Mouse (Mus musculus) liver, embryonic 14.5 days (tissue): ENCODE measurements around the gene Frat1. TPM values are rescaled to one million over a fixed set of nuclear protein-coding genes. Genes with fewer than 3 reads are reported as not detected.

Experiments used
- ATAC-seq: fragments of 200-750 bp; cut with Nextera tagmentation; 2 replicates; pipeline ENCODE4 v1.8.0; 2017; ENCODE audit warnings: moderate number of reproducible peaks, mild to moderate bottlenecking, moderate library complexity; ENCODE audit not compliant: insufficient read depth
- DNase-seq, 3 experiments: peaks; one replicate each; pipeline ENCODE4 v3.0.0-alpha.2; 2012 to 2013; ENCODE audit warnings: low read depth in 3 of 3, low spot score in 3 of 3
- H3K27ac ChIP-seq: fragments of 300-500 bp; sonication (generic); 2 replicates; pipeline ENCODE4 v1.5.1; 2014; ENCODE audit warnings: moderate library complexity, mild to moderate bottlenecking, control low read depth, inconsistent platforms
- H3K27me3 ChIP-seq: fragments of 300-500 bp; sonication (generic); 2 replicates; pipeline ENCODE4 v1.6.1; 2014; ENCODE audit warnings: mild to moderate bottlenecking, low read length, moderate library complexity; ENCODE audit not compliant: control insufficient read depth, insufficient read depth
- H3K36me3 ChIP-seq: fragments of 300-500 bp; sonication (generic); replicated peaks from 2 replicates; pipeline ENCODE4 v1.6.1; 2014; ENCODE audit warnings: low read depth; ENCODE audit not compliant: control insufficient read depth, insufficient read depth
- H3K4me1 ChIP-seq, 2 experiments: fragments of 200-500 bp in 1 of 2; fragments of 300-500 bp in 1 of 2; sonication (generic) in 1 of 2; replicated peaks; 2 replicates each; pipeline ENCODE4 v1.6.1; 2012 to 2014; ENCODE audit warnings: antibody characterized with exemption in 1 of 2, inconsistent platforms in 1 of 2, low read length in 1 of 2; ENCODE audit not compliant: control insufficient read depth in 2 of 2, insufficient read depth in 2 of 2
- H3K4me2 ChIP-seq: fragments of 300-500 bp; sonication (generic); 2 replicates; pipeline ENCODE4 v1.6.1; 2014; ENCODE audit warnings: low read depth, mild to moderate bottlenecking, control low read depth, moderate library complexity
- H3K4me3 ChIP-seq, 2 experiments: fragments of 200-500 bp in 1 of 2; fragments of 300-500 bp in 1 of 2; sonication (generic) in 1 of 2; 2 replicates each; pipeline ENCODE4 v1.5.1; 2012 to 2014; ENCODE audit warnings: low read depth in 2 of 2, low read length in 2 of 2, mild to moderate bottlenecking in 2 of 2, control low read depth in 1 of 2, inconsistent platforms in 1 of 2, moderate library complexity in 1 of 2; ENCODE audit not compliant: insufficient read depth in 1 of 2
- H3K9ac ChIP-seq: fragments of 300-500 bp; sonication (generic); replicated peaks from 2 replicates; pipeline ENCODE4 v1.6.1; 2014; ENCODE audit warnings: mild to moderate bottlenecking, control low read depth, moderate library complexity
- H3K9me3 ChIP-seq: fragments of 300-500 bp; sonication (generic); 2 replicates; pipeline ENCODE4 v1.6.1; 2016; ENCODE audit warnings: low read length, mixed read lengths; ENCODE audit not compliant: control insufficient read depth
- CTCF ChIP-seq: IDR thresholded peaks from 2 replicates; pipeline ENCODE4 v1.5.1; 2016; ENCODE audit warnings: antibody characterized with exemption, low read depth, control low read depth
- EP300 ChIP-seq: IDR thresholded peaks from 2 replicates; pipeline ENCODE4 v1.6.1; 2016; ENCODE audit warnings: antibody characterized with exemption, low read depth
- WGBS: fragments of 180-500 bp; shearing (Covaris S2); extraction: QIAGEN DNeasy Blood & Tissue Kit; methylation state at CpG from one replicate; pipeline ENCODE4 v1.1.7; 2014; ENCODE audit not compliant: insufficient replicate concordance; 5-methylcytosine and 5-hydroxymethylcytosine counted together
- polyA plus RNA-seq, 2 experiments: library from polyadenylated mRNA; depleted of rRNA in 1 of 2; stranded (reverse) in 1 of 2; unstranded in 1 of 2; fragments of >200 nt; fragmentation: Nextera tagmentation in 1 of 2; extraction: Ambion mirVana in 1 of 2; gene quantifications; 2 replicates each; pipeline versions ENCODE4 v1.2.1 to v1.2.3; 2012 to 2014

Frat1 gene
- polyA plus RNA-seq, 2 experiments, result 3.0 to 9.9 TPM

GRCm38 (mm10) chr19:41831101-41831570 lies 1.4 kb downstream of the Frat1 start:
- ATAC-seq, result no peak
- under 1% methylated on average over 19 of the region's 19 CpGs for WGBS
- peak overlapping the region; percentile 81 to 94 for H3K4me3 ChIP-seq
- no peaks in the 10 kb centered on the region for H3K27me3 ChIP-seq
- peak overlapping the region; percentile 68 for H3K27ac ChIP-seq
- H3K36me3 ChIP-seq, result no peaks in the 10 kb centered on the region
- H3K9me3 ChIP-seq, result no peaks in the 10 kb centered on the region
- peak overlapping the region; percentile 99 for H3K4me2 ChIP-seq
- H3K9ac ChIP-seq, result peak overlapping the region; percentile 88
- TF ChIP-seq CTCF (no peak), EP300 (no peak)
- H3K4me1 ChIP-seq, result peaks cover 37 to 41% of the 10 kb centered on the region in 2 experiments
- no peak for DNase-seq

- WGBS, result 14% methylated on average over 14 of the region's 14 CpGs
- peak overlapping the region; percentile 51 for H3K27ac ChIP-seq
- peaks cover 43 to 48% of the 10 kb centered on the region in 2 experiments for H3K4me1 ChIP-seq
- peak overlapping the region; percentile 99 for H3K4me2 ChIP-seq
- TF ChIP-seq EP300 (no peak), CTCF (0 out of 2 replicates have a peak, but pooled peaks have one; percentile 19)
- no peak for ATAC-seq
- no peaks in the 10 kb centered on the region for H3K27me3 ChIP-seq
- no peaks in the 10 kb centered on the region for H3K36me3 ChIP-seq
- peak overlapping the region; percentile 81 to 94 for H3K4me3 ChIP-seq
- peak overlapping the region; percentile 88 for H3K9ac ChIP-seq
- no peaks in the 10 kb centered on the region for H3K9me3 ChIP-seq
- DNase-seq, result no peak
Measured at GRCm38 (mm10) chr19:41831718-41832391, 2.1 kb downstream of the Frat1 start.

- TF ChIP-seq EP300 (peak; percentile 37; the same call in 1 of the 2 replicates), CTCF (no peak)
- WGBS, result 42% methylated on average over 13 of the region's 13 CpGs
- peaks cover 51 to 56% of the 10 kb centered on the region in 2 experiments for H3K4me1 ChIP-seq
- no peaks in the 10 kb centered on the region for H3K36me3 ChIP-seq
- H3K9ac ChIP-seq, result peak overlapping the region; percentile 18; the same call in 1 of the 2 replicates
- H3K27ac ChIP-seq, result peak overlapping the region; percentile 14; the same call in 1 of the 2 replicates
- H3K4me2 ChIP-seq, result peak overlapping the region; percentile 99
- H3K27me3 ChIP-seq, result no peaks in the 10 kb centered on the region
- no peaks in the 10 kb centered on the region for H3K9me3 ChIP-seq
- no peak for DNase-seq
- no peak for ATAC-seq
- H3K4me3 ChIP-seq, result peak overlapping the region; percentile 12 to 94; a peak in 3 of 4 replicates
Measured at GRCm38 (mm10) chr19:41832501-41833201, 2.9 kb downstream of the Frat1 start.

GRCm38 (mm10) chr19:41835407-41835806 lies 5.6 kb downstream of the Frat1 start:
- H3K9ac ChIP-seq, result peak overlapping the region; percentile 46
- H3K4me3 ChIP-seq, result peak overlapping the region in 1 of 2 experiments; percentile 39; a peak in 2 of 4 replicates
- WGBS, result 39% methylated on average over 6 of the region's 6 CpGs
- H3K36me3 ChIP-seq, result no peaks in the 10 kb centered on the region
- peak overlapping the region; percentile 94 for H3K27ac ChIP-seq
- H3K9me3 ChIP-seq, result no peaks in the 10 kb centered on the region
- ATAC-seq (no peak), DNase-seq (no peak)
- H3K4me2 ChIP-seq, result peak overlapping the region; percentile 59
- H3K27me3 ChIP-seq, result no peaks in the 10 kb centered on the region
- TF ChIP-seq EP300, result no peak
- no peak for TF ChIP-seq CTCF
- peaks cover 66 to 76% of the 10 kb centered on the region in 2 experiments for H3K4me1 ChIP-seq

GRCm38 (mm10) chr19:41835816-41836215 lies 6.0 kb downstream of the Frat1 start:
- ATAC-seq (peak; percentile 86), DNase-seq (peak; percentile 85 to 88 (median 86))
- Histone ChIP-seq H3K9ac (peak overlapping the region; percentile 46), H3K4me2 (peak overlapping the region; percentile 59), H3K4me1 (peaks cover 67 to 77% of the 10 kb centered on the region in 2 experiments), H3K4me3 (peak overlapping the region; percentile 10 to 39; a peak in 3 of 4 replicates), H3K9me3 (no peaks in the 10 kb centered on the region), H3K36me3 (no peaks in the 10 kb centered on the region), H3K27ac (peak overlapping the region; percentile 94), H3K27me3 (no peaks in the 10 kb centered on the region)
- TF ChIP-seq EP300 (peak; percentile 82), CTCF (no peak)
- 0% methylated on average over 6 of the region's 6 CpGs for WGBS
